Mouse (Mus musculus) lung, embryonic 16.5 days (tissue): Measurements from ENCODE around the gene Srgap3. TPM values are rescaled to one million over a fixed set of nuclear protein-coding genes. Genes with fewer than 3 reads are reported as not detected.
A peak's percentile ranks its signal among the peaks of the same experiment; 100 is the strongest.

Experiments
- ATAC-seq: fragments of 200-750 bp; cut with Nextera tagmentation; 2 replicates; pipeline ENCODE4 v1.8.0; 2017; ENCODE audit warnings: low read depth, mild to moderate bottlenecking, moderate library complexity
- H3K27ac ChIP-seq: fragments of 300-500 bp; sonication (generic); 2 replicates; pipeline ENCODE4 v1.5.1; 2014; ENCODE audit warnings: mild to moderate bottlenecking, control low read depth, low read length
- H3K27me3 ChIP-seq: fragments of 300-500 bp; sonication (generic); 2 replicates; pipeline ENCODE4 v1.6.1; 2014; ENCODE audit warnings: low read depth, low read length, mixed read lengths; ENCODE audit not compliant: control insufficient read depth, insufficient read depth
- H3K36me3 ChIP-seq: fragments of 300-500 bp; sonication (generic); 2 replicates; pipeline ENCODE4 v1.6.1; 2014; ENCODE audit warnings: low read length; ENCODE audit not compliant: control insufficient read depth, insufficient read depth
- H3K4me1 ChIP-seq: fragments of 300-500 bp; sonication (generic); replicated peaks from 2 replicates; pipeline ENCODE4 v1.6.1; 2014; ENCODE audit warnings: low read length, mixed read lengths; ENCODE audit not compliant: control insufficient read depth, insufficient read depth
- H3K4me2 ChIP-seq: fragments of 300-500 bp; sonication (generic); 2 replicates; pipeline ENCODE4 v1.6.1; 2014; ENCODE audit warnings: low read depth, low read length, control low read depth
- H3K4me3 ChIP-seq: fragments of 300-500 bp; sonication (generic); 2 replicates; pipeline ENCODE4 v1.5.1; 2014; ENCODE audit warnings: mild to moderate bottlenecking, low read length, control low read depth
- H3K9ac ChIP-seq: fragments of 300-500 bp; sonication (generic); 2 replicates; pipeline ENCODE4 v1.6.1; 2014; ENCODE audit warnings: low read length, control low read depth
- H3K9me3 ChIP-seq: fragments of 300-500 bp; sonication (generic); 2 replicates; pipeline ENCODE4 v1.6.1; 2016; ENCODE audit warnings: low read length; ENCODE audit not compliant: control insufficient read depth
- WGBS: fragments of 180-500 bp; shearing (Covaris S2); extraction: QIAGEN DNeasy Blood & Tissue Kit; methylation state at CpG from one replicate; pipeline ENCODE4 v1.1.7; 2014; 5-methylcytosine and 5-hydroxymethylcytosine counted together
- polyA plus RNA-seq: library from polyadenylated mRNA; unstranded; fragments of >200 nt; fragmentation: Nextera tagmentation; extraction: Ambion mirVana; gene quantifications from 2 replicates; pipeline ENCODE4 v1.2.1, GENCODE M21; 2015

Gene Srgap3
- polyA plus RNA-seq, 1 experiment from 2014 or later = 3.3 TPM

GRCm38 (mm10) chr6:112953905-112954304 is 6.8 kb upstream of the Srgap3 start:
- H3K4me3 ChIP-seq = no peak overlapping the region
- H3K4me1 ChIP-seq = peaks cover 10% of the 10 kb centered on the region
- H3K9ac ChIP-seq = no peak overlapping the region
- H3K9me3 ChIP-seq = no peaks in the 10 kb centered on the region
- no peaks in the 10 kb centered on the region for H3K27me3 ChIP-seq
- no peak for ATAC-seq
- no peak overlapping the region for H3K27ac ChIP-seq
- H3K36me3 ChIP-seq = no peaks in the 10 kb centered on the region
- no peak overlapping the region for H3K4me2 ChIP-seq
- whole genome bisulfite sequencing = 79% methylated on average over 7 of the region's 7 CpGs

GRCm38 (mm10) chr6:112951254-112951653 is 4.2 kb upstream of the Srgap3 start:
- Histone ChIP-seq H3K27ac (no peak overlapping the region), H3K4me3 (no peak overlapping the region), H3K9ac (no peak overlapping the region), H3K4me1 (peaks cover 20% of the 10 kb centered on the region), H3K27me3 (no peaks in the 10 kb centered on the region), H3K36me3 (no peaks in the 10 kb centered on the region), H3K4me2 (no peak overlapping the region), H3K9me3 (no peaks in the 10 kb centered on the region)
- no peak for ATAC-seq
- 92% methylated on average over 2 of the region's 2 CpGs for WGBS

GRCm38 (mm10) chr6:112950205-112951110 is 3.4 kb upstream of the Srgap3 start:
- H3K27ac ChIP-seq = peak overlapping the region; percentile 78
- H3K36me3 ChIP-seq = no peaks in the 10 kb centered on the region
- H3K27me3 ChIP-seq = no peaks in the 10 kb centered on the region
- no peaks in the 10 kb centered on the region for H3K9me3 ChIP-seq
- no peak overlapping the region for H3K9ac ChIP-seq
- H3K4me3 ChIP-seq = no peak overlapping the region
- ATAC-seq = no peak
- peaks cover 22% of the 10 kb centered on the region for H3K4me1 ChIP-seq
- peak overlapping the region; percentile 22; the same call in 1 of the 2 replicates for H3K4me2 ChIP-seq
- 36% methylated on average over 8 of the region's 8 CpGs for WGBS

- WGBS = 49% methylated on average over 2 of the region's 2 CpGs
These were observed 2.2 kb upstream of the Srgap3 start for GRCm38 (mm10) chr6:112949220-112949619.

GRCm38 (mm10) chr6:112948416-112948815 is 1.4 kb upstream of the Srgap3 start:
- H3K9ac ChIP-seq = no peak overlapping the region
- H3K4me2 ChIP-seq = no peak overlapping the region
- H3K4me3 ChIP-seq = no peak overlapping the region
- no peak overlapping the region for H3K27ac ChIP-seq
- peaks cover 30% of the 10 kb centered on the region for H3K4me1 ChIP-seq
- no peaks in the 10 kb centered on the region for H3K36me3 ChIP-seq
- no peaks in the 10 kb centered on the region for H3K9me3 ChIP-seq
- no peaks in the 10 kb centered on the region for H3K27me3 ChIP-seq
- ATAC-seq = no peak
- 80% methylated on average over 2 of the region's 2 CpGs for WGBS

More at GRCm38 (mm10) chr6:112949220-112949619, 2.2 kb upstream of the Srgap3 start:
- Histone ChIP-seq H3K27me3 (no peaks in the 10 kb centered on the region), H3K9me3 (no peaks in the 10 kb centered on the region), H3K36me3 (no peaks in the 10 kb centered on the region), H3K27ac (no peak overlapping the region), H3K4me3 (no peak overlapping the region), H3K4me2 (no peak overlapping the region), H3K4me1 (peaks cover 30% of the 10 kb centered on the region), H3K9ac (no peak overlapping the region)
- no peak for ATAC-seq

GRCm38 (mm10) chr6:112946021-112946811 is 850 bp downstream of the Srgap3 start:
- H3K4me1 ChIP-seq = peaks cover 30% of the 10 kb centered on the region
- peak overlapping the region; percentile 73 for H3K9ac ChIP-seq
- H3K4me2 ChIP-seq = peak overlapping the region; percentile 86
- peak; percentile 14; the same call in 1 of the 2 replicates for ATAC-seq
- H3K4me3 ChIP-seq = peak overlapping the region; percentile 71
- no peaks in the 10 kb centered on the region for H3K9me3 ChIP-seq
- H3K27ac ChIP-seq = no peak overlapping the region
- H3K36me3 ChIP-seq = no peaks in the 10 kb centered on the region
- H3K27me3 ChIP-seq = no peaks in the 10 kb centered on the region
- WGBS = 9% methylated on average over 12 of the region's 12 CpGs

- no peak overlapping the region for H3K27ac ChIP-seq
- 36% methylated on average over 14 of the region's 14 CpGs for WGBS
- ATAC-seq = no peak
These were observed 1.8 kb downstream of the Srgap3 start for GRCm38 (mm10) chr6:112945181-112945751.

GRCm38 (mm10) chr6:112943596-112944245 is 3.3 kb downstream of the Srgap3 start:
- WGBS = 81% methylated on average over 9 of the region's 9 CpGs
- Histone ChIP-seq H3K9me3 (no peaks in the 10 kb centered on the region), H3K4me2 (no peak overlapping the region), H3K27ac (no peak overlapping the region), H3K36me3 (no peaks in the 10 kb centered on the region), H3K9ac (no peak overlapping the region), H3K27me3 (no peaks in the 10 kb centered on the region), H3K4me1 (peaks cover 20% of the 10 kb centered on the region), H3K4me3 (no peak overlapping the region)
- no peak for ATAC-seq

More at GRCm38 (mm10) chr6:112945181-112945751, 1.8 kb downstream of the Srgap3 start:
- Histone ChIP-seq H3K36me3 (no peaks in the 10 kb centered on the region), H3K4me2 (peak overlapping the region; percentile 86), H3K9me3 (no peaks in the 10 kb centered on the region), H3K4me3 (peak overlapping the region; percentile 71), H3K4me1 (peaks cover 27% of the 10 kb centered on the region), H3K27me3 (no peaks in the 10 kb centered on the region), H3K9ac (peak overlapping the region; percentile 42)
